Mouse (Mus musculus) skeletal muscle tissue, postnatal 0 days (tissue): ENCODE results near the gene Tnfrsf13b. TPM values are rescaled to one million over a fixed set of nuclear protein-coding genes. Genes with fewer than 3 reads are reported as not detected.

Experiments
- polyA plus RNA-seq: library from polyadenylated mRNA; unstranded; fragments of >200 nt; fragmentation: Nextera tagmentation; extraction: Ambion mirVana; gene quantifications from 2 replicates; pipeline ENCODE4 v1.2.1, GENCODE M21; 2015

The Tnfrsf13b gene
- 1.3 and 2.8 TPM in 2 replicates for polyA plus RNA-seq

GRCm38 (mm10) chr11:61126606-61127355, at the start of gene Tnfrsf13b:
Gene Tnfrsf13b, plus strand, starts transcription at chr11:61126755.

DNA sequence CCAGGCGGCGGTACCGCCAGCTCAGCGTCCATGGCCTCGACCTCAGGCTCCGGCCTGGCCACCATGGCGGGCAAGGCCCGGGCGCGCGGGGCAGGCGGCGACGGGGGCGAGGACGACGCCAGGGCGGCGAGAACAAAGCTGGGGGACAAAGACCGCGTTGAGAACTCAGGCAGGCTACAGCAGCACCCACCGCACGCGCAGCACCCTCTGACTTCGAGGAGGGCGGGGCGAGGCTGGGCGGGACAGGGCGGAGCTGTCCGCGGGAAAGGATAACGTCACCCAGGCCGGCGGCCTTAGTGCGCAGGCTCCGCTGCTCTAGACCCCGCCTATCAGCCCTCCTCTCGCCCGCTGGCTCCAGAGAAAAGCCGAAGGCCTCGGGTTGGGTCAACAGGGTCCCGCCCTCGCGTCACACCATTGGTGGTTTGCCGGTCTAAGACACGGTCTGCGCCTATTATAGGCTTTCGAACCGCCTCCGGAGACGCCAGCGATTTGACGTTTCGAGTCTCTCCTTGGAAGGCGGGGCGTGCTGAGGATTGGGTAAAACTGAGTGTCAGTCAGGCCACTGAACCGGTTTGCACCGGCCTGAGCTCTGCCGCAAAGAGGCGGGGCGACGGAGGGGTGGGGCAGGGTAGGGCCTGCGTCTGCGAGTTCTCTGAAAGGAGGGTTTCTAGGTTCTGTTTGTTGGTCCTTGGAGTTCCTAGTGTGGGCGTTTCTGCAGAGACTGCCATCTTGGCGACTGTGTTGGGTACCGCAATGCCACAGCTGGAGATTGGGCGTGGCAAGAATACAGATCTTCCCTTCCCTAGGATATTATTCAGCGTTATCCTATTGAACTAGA, 48.5 kb downstream of the Tnfrsf13b start, which contains the start of gene Usp22:
TSS of gene Usp22 (minus strand) at position 235 of the 838 bp plus-strand sequence.

Other genes with a start within 250 kb of the Tnfrsf13b start
- gene Tmem11, start 247.5 kb upstream of the Tnfrsf13b start, polyA plus RNA-seq, result 65.9 and 68.5 TPM in 2 replicates
- gene Natd1, start 212.0 kb upstream of the Tnfrsf13b start, polyA plus RNA-seq, result 11.4 and 12.8 TPM in 2 replicates
- gene Map2k3, start 194.7 kb upstream of the Tnfrsf13b start, polyA plus RNA-seq, result 63.7 and 71.7 TPM in 2 replicates
- 9.9 and 11.5 TPM in 2 replicates for gene Kcnj12, start 104.2 kb upstream of the Tnfrsf13b start, polyA plus RNA-seq
- gene Usp22, start 48.3 kb downstream of the Tnfrsf13b start, polyA plus RNA-seq, result 28.5 and 31.9 TPM in 2 replicates
- 0.12 and 0.32 TPM in 2 replicates for gene Aldh3a1, start 80.8 kb downstream of the Tnfrsf13b start, polyA plus RNA-seq
- 14.6 and 17.4 TPM in 2 replicates for gene Aldh3a2, start 140.7 kb downstream of the Tnfrsf13b start, polyA plus RNA-seq
- gene Slc47a2, start 216.1 kb downstream of the Tnfrsf13b start, polyA plus RNA-seq, result not detected in 2 replicates